Mouse (Mus musculus) liver, embryonic 14 days (tissue): ENCODE measurements around the gene Aox2. TPM values are rescaled to one million over a fixed set of nuclear protein-coding genes. Genes with fewer than 3 reads are reported as not detected.

ENCODE experiments used
- polyA plus RNA-seq: library from polyadenylated mRNA; depleted of rRNA; stranded (reverse); fragments of >200 nt; gene quantifications from 2 replicates; pipeline ENCODE4 v1.2.3, GENCODE M21; 2012; rRNA removed

Gene Aox2
- polyA plus RNA-seq, result 0.01 and 0.02 TPM in 2 replicates

GRCm38 (mm10) chr1:58278026-58278425 is at the start of gene Aox2:
TSS of gene Aox2 (plus strand) at chr1:58278326.

GRCm38 (mm10) chr1:58392652-58393283 is 114.6 kb downstream of the Aox2 start, which contains the start of gene Bzw1:
TSS of gene Bzw1 (plus strand) at chr1:58392898.

DNA sequence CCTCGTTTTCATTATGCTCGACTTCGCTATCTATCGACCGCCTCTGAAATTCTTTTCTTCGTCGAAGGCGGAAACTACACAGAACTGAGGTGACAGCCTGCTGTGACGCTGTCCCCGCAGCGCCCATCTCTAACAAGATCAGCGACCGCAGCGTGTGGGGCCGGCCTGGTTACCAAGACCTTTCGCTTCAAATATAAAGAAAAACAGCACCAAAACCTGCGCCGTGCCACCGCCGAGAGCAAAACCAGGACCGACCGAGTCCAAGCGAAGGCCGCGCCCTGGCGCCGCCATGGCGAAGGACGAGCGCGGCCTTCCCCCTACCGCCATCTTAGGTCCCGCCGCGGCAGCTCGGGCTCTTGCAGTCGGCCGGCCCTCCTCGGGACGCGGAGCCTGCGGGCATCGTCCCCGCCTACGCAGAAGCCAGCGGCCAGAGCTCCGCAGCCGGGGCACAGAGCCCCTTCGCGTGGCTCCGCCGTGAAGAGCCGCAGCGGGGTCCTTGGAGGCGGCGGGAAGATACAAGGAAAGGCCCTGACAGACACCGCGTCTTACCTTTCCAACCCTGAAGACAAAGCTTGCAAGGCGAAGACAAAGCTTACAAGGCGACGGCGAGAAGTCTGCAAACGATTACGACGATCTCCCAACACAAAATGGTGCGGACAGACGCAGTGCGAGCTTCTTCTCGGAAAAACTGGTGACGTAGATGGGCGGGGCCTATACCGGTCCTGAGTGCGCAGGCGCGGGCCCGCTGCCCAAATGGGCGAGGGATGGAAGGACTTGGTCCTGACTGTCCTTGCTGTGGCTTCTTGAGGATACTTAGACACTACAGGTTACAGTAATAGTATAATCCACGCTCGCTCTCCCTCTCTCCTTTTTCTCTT is 145.5 kb downstream of the Aox2 start, which contains the start of gene Clk1:
Gene Clk1 (minus strand): TSS at position 696 of the 878 bp plus-strand sequence.

Other genes with a start within 250 kb of the Aox2 start
- gene Aox1, start 248.4 kb upstream of the Aox2 start, polyA plus RNA-seq, result 0.18 and 0.21 TPM in 2 replicates
- 0.12 and 0.15 TPM in 2 replicates for gene Aox3, start 165.2 kb upstream of the Aox2 start, polyA plus RNA-seq
- 0.09 and 0.17 TPM in 2 replicates for gene Aox4, start 67.9 kb upstream of the Aox2 start, polyA plus RNA-seq
- gene Bzw1, start 114.6 kb downstream of the Aox2 start, polyA plus RNA-seq, result 39.7 and 50.3 TPM in 2 replicates
- 98.2 and 115 TPM in 2 replicates for gene Clk1, start 145.7 kb downstream of the Aox2 start, polyA plus RNA-seq
- gene Nif3l1, start 166.8 kb downstream of the Aox2 start, polyA plus RNA-seq, result 9.8 and 11.2 TPM in 2 replicates
- 21.4 and 22.5 TPM in 2 replicates for gene Ppil3, start 167.2 kb downstream of the Aox2 start, polyA plus RNA-seq
- 23.6 and 25.6 TPM in 2 replicates for gene Orc2, start 226.8 kb downstream of the Aox2 start, polyA plus RNA-seq